Mouse (Mus musculus) ES-Bruce4 (cell line): ENCODE data around the gene Bsdc1.

Source experiments
- CTCF ChIP-seq: IDR thresholded peaks from one replicate; pipeline ENCODE4 v1.8.1; 2011; ENCODE audit warnings: low read depth, low read length
- POLR2A ChIP-seq: IDR thresholded peaks from one replicate; pipeline ENCODE4 v1.8.1; 2011; ENCODE audit warnings: low read length; ENCODE audit not compliant: insufficient read depth

GRCm38 (mm10) chr4:129441145-129441544, 20.2 kb upstream of the Bsdc1 start:
- TF ChIP-seq CTCF (no peak), POLR2A (no peak)
